Mouse (Mus musculus) midbrain, embryonic 10.5 days (tissue): ENCODE results near the gene Cog1. TPM values are rescaled to one million over a fixed set of nuclear protein-coding genes. Genes with fewer than 3 reads are reported as not detected.
A peak's percentile ranks its signal among the peaks of the same experiment; 100 is the strongest.

ENCODE experiments used
- DNase-seq: peaks from one replicate; pipeline ENCODE4 v3.0.0-alpha.2; 2017; ENCODE audit warnings: low spot score
- H3K27ac ChIP-seq: fragments of 300-500 bp; sonication (generic); replicated peaks from 2 replicates; pipeline ENCODE4 v1.5.1; 2016; ENCODE audit warnings: mild to moderate bottlenecking
- H3K27me3 ChIP-seq: fragments of 300-500 bp; sonication (generic); 2 replicates; pipeline ENCODE4 v1.6.1; 2016; ENCODE audit warnings: low read depth, mild to moderate bottlenecking; ENCODE audit not compliant: poor library complexity, severe bottlenecking
- H3K36me3 ChIP-seq: fragments of 300-500 bp; sonication (generic); 2 replicates; pipeline ENCODE4 v1.6.1; 2016; ENCODE audit warnings: mild to moderate bottlenecking, moderate library complexity
- H3K4me1 ChIP-seq: fragments of 300-500 bp; sonication (generic); 2 replicates; pipeline ENCODE4 v1.6.1; 2016
- H3K4me3 ChIP-seq: fragments of 300-500 bp; sonication (generic); 2 replicates; pipeline ENCODE4 v1.5.1; 2016; ENCODE audit warnings: mild to moderate bottlenecking, moderate library complexity
- H3K9me3 ChIP-seq: fragments of 300-500 bp; sonication (generic); replicated peaks from 2 replicates; pipeline ENCODE4 v1.6.1; 2016; ENCODE audit warnings: mild to moderate bottlenecking
- WGBS: fragments of 180-500 bp; shearing (Covaris S2); methylation state at CpG from one replicate; pipeline ENCODE4 v1.1.7; 2016; 5-methylcytosine and 5-hydroxymethylcytosine counted together
- polyA plus RNA-seq: library from polyadenylated mRNA; unstranded; fragments of >200 nt; fragmentation: Nextera tagmentation; extraction: Ambion mirVana; gene quantifications from 2 replicates; pipeline ENCODE4 v1.2.1, GENCODE M21; 2016

Gene Cog1
- polyA plus RNA-seq, 1 experiment from 2014 or later, result 23.1 TPM

DNA sequence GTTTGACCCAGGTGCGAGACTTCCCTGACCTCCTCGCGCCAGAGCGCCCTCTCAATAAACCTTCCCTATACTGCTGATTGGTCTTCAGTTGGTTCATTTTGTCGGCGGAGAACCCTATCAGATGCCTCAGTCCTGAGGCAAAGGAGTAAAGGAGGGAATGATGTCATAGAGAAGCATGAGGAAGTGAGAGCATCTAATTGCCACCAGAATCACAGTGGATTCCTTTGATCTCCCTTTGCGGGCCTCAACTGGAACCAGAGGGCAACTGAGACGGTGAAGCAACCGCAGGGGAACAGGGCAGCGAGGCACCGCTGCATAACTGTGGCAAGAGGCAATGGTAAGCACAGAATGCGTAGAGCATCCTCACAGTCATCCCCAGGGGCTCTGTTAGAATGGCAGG, 10.3 kb upstream of the Cog1 start:
- Histone ChIP-seq H3K36me3 (no peaks in the 10 kb centered on the region), H3K4me3 (no peak overlapping the region), H3K9me3 (peaks cover 10% of the 10 kb centered on the region; the same call in 1 of the 2 replicates), H3K27me3 (no peaks in the 10 kb centered on the region), H3K27ac (no peak overlapping the region), H3K4me1 (no peaks in the 10 kb centered on the region)
- no peak for DNase-seq
- WGBS, result 87% methylated on average over 12 of the region's 12 CpGs

DNA sequence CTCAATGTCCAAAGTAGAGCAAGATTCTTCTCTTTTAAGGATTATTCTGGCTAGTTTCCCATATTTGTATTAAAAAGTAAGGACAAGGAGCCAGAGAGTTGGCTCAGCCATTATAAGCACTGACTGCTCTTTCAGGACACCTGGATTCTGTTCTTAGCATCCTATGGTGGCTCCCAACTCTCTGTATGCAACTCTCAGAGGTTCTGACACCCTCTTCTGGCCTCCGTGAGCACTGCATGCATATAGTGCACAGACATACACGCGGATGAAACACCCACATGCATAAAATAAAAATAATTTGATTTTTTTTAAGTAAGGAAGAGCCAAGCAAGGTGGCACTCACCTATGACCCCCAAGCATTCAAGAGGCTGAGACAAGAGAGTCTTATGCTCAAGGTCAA, 3.8 kb upstream of the Cog1 start:
- Histone ChIP-seq H3K27me3 (peaks cover 5% of the 10 kb centered on the region; the same call in 1 of the 2 replicates), H3K4me3 (no peak overlapping the region), H3K9me3 (peaks cover 5% of the 10 kb centered on the region; the same call in 1 of the 2 replicates), H3K27ac (no peak overlapping the region), H3K36me3 (no peaks in the 10 kb centered on the region), H3K4me1 (peaks cover 19% of the 10 kb centered on the region)
- WGBS, result 82% methylated on average over 3 of the region's 3 CpGs
- DNase-seq, result no peak

DNA sequence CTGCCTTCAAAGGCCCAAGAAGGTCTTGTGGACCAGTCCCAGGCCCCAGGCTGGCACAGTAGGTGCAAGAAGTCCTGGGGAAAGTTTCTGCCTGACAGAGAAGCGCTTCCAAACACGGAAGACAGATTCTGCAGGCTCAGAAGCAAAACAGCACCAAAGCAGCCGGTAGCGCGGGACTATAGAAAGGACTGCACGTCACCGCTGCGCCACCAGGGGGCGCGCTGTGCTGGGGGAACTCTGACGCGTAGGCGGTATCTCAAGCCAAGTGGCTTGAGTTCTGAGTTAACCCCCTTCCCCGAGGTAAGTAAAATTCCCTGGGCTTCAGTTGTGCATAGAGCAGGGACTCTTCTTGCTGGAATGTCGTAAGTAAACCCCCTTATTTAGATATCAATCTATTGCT, 817 bp upstream of the Cog1 start:
- 2% methylated on average over 15 of the region's 15 CpGs for WGBS
- Histone ChIP-seq H3K27me3 (peaks cover 5% of the 10 kb centered on the region; the same call in 1 of the 2 replicates), H3K36me3 (peaks cover 16% of the 10 kb centered on the region), H3K4me1 (peaks cover 48% of the 10 kb centered on the region), H3K9me3 (peaks cover 5% of the 10 kb centered on the region; the same call in 1 of the 2 replicates), H3K4me3 (peak overlapping the region; percentile 96), H3K27ac (peak overlapping the region; percentile 10; the same call in 1 of the 2 replicates)
- peak; percentile 85 for DNase-seq

DNA sequence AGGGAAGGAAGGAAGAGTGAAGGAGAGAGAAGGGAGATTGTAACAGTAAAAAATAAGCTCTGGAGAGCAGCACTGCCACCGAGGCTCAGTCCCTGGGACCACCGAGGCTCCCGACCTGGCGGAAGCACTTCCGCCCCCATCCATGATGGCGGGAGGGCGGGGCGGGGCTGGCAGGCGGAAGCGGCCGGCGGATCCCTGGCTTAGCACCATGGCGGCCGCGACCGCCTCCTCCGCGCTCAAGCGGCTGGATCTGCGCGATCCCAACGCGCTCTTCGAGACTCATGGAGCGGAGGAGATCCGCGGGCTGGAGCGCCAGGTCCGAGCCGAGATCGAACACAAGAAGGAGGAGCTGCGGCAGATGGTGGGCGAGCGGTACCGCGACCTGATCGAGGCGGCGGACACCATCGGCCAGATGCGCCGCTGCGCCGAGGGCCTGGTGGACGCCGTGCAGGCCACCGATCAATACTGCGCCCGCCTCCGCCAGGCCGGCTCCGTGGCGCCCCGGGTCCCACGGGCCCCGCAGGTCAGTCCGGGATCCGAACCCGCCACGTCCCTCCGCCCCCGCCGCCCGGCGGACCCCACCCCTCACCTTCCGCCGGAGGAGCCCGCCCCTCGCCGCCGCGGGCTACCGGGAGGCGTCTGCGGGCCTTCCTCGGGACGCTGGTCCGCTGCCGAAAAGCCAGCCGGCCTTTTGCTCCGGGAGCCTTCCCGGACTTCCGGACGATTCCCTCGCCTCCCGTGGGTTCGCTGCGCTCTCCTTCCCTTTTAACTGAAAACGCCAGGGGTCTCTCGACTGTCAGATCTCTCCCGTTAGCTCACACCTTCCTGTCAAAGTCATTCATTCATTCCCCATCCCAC, 613 bp downstream of the Cog1 start, which contains the start of gene Slc39a11:
Gene Slc39a11, minus strand, starts transcription at position 727 of the 858 bp plus-strand sequence.
- H3K27ac ChIP-seq, result peak within 1 kb of the TSS; percentile 97
- peaks cover 31% of the 10 kb centered on the region for H3K36me3 ChIP-seq
- peaks cover 5% of the 10 kb centered on the region; the same call in 1 of the 2 replicates for H3K9me3 ChIP-seq
- peaks cover 48% of the 10 kb centered on the region for H3K4me1 ChIP-seq
- peak within 1 kb of the TSS; percentile 96 for H3K4me3 ChIP-seq
- DNase-seq, result peak; percentile 85
- under 1% methylated on average over 89 of the region's 91 CpGs for WGBS
- H3K27me3 ChIP-seq, result peaks cover 5% of the 10 kb centered on the region; the same call in 1 of the 2 replicates

DNA sequence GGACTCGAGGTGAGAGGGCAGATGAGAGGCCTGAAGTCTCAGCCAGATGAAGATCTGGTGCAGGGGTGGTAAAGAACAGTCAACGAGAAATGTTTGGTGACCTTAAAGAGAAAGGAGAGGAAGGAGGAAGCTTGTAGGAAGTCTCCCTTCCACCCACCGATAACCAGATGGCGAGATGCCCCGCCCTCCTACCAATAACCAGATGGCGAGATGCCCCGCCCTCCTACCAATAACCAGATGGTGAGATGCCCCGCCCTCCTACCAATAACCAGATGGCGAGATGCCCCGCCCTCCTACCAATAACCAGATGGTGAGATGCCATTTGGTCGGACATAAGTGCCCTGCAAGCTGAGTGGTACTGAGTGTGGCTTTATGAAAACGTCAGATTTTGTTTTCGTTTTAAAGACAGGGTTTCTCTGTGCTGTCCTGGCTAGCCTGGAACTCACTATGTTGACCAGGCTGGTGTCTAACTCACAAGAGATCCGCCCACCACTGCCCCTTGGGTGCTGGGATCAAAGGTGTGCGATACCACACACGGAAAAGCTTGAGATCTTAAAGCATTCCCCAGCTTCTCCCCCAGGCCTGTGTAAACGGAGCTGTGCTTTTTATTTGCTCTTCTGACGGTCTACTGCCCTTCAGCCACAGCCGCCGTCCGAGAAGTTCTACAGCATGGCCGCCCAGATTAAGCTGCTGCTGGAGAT, 2.4 kb downstream of the Cog1 start:
- Histone ChIP-seq H3K9me3 (no peaks in the 10 kb centered on the region), H3K4me3 (peak overlapping the region; percentile 96; the same call in 1 of the 2 replicates), H3K27me3 (peaks cover 5% of the 10 kb centered on the region; the same call in 1 of the 2 replicates), H3K4me1 (peaks cover 48% of the 10 kb centered on the region), H3K27ac (peak overlapping the region; percentile 43), H3K36me3 (peaks cover 48% of the 10 kb centered on the region)
- no peak for DNase-seq
- 71% methylated on average over 22 of the region's 22 CpGs for WGBS

DNA sequence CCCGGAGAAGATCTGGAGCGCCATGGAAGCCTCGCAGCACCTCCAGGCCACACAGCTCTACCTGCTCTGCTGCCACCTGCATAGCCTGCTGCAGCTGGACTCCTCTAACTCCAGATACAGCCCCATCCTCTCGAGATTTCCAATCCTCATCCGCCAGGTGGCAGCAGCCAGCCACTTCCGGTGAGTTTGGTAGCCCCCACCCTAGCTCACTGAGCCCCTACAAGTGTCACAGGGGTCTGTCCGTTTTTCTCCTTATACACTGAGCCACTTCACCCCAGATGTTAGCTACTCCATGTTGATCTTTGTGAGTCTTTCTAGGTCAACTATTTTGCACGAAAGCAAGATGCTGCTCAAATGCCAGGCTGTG, 2.9 kb downstream of the Cog1 start:
- no peaks in the 10 kb centered on the region for H3K9me3 ChIP-seq
- peak; percentile 61 for DNase-seq
- H3K4me1 ChIP-seq, result peaks cover 48% of the 10 kb centered on the region
- peak overlapping the region; percentile 43 for H3K27ac ChIP-seq
- WGBS, result 42% methylated on average over 8 of the region's 8 CpGs
- no peak overlapping the region for H3K4me3 ChIP-seq
- H3K27me3 ChIP-seq, result peaks cover 5% of the 10 kb centered on the region; the same call in 1 of the 2 replicates
- H3K36me3 ChIP-seq, result peaks cover 54% of the 10 kb centered on the region

DNA sequence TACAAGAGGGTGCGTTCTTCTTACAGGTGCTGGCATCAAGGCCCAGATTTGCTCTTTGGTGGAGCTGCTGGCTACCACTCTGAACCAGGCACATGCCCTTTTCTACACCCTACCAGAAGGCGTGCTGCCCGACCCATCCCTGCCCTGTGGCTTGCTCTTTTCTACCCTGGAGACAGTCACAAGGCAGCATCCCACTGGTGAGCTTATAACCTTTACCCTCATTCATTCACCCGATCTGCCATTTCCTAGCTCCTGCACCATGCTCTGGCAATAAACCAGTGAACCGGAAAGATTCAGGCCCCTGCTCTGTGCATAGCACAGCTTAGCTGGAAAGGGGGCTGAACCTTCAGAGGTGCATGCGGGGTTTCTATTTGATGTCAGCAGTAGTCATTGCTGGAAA, 3.5 kb downstream of the Cog1 start:
- peaks cover 5% of the 10 kb centered on the region; the same call in 1 of the 2 replicates for H3K27me3 ChIP-seq
- peaks cover 48% of the 10 kb centered on the region for H3K4me1 ChIP-seq
- H3K36me3 ChIP-seq, result peaks cover 60% of the 10 kb centered on the region
- H3K27ac ChIP-seq, result 0 out of 2 replicates have a peak overlapping the region, but pooled peaks have one; percentile 43
- 93% methylated on average over 6 of the region's 6 CpGs for WGBS
- no peak overlapping the region for H3K4me3 ChIP-seq
- no peak for DNase-seq
- no peaks in the 10 kb centered on the region for H3K9me3 ChIP-seq

DNA sequence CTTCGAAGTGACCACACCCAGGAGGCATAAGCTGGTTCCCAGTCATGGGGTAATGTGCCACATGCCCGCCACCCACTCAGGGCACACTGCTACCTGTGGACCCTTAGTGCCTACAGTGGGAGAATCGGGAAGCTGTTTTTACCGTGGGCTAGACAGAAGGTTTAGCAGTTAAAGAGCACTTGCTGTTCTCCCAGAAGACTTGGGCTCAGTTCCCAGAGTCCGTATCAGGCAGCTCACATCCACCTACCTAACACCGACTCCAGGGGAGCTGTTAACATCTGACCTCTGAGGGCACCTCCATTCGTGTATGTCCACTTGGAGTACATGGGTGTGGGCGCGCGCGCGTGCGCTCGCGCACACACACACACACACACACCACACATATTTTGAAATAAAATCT, 5.1 kb downstream of the Cog1 start:
- WGBS, result 94% methylated on average over 15 of the region's 15 CpGs
- DNase-seq, result no peak
- Histone ChIP-seq H3K9me3 (no peaks in the 10 kb centered on the region), H3K4me1 (peaks cover 35% of the 10 kb centered on the region), H3K27ac (no peak overlapping the region), H3K4me3 (no peak overlapping the region), H3K27me3 (no peaks in the 10 kb centered on the region), H3K36me3 (peaks cover 76% of the 10 kb centered on the region)

DNA sequence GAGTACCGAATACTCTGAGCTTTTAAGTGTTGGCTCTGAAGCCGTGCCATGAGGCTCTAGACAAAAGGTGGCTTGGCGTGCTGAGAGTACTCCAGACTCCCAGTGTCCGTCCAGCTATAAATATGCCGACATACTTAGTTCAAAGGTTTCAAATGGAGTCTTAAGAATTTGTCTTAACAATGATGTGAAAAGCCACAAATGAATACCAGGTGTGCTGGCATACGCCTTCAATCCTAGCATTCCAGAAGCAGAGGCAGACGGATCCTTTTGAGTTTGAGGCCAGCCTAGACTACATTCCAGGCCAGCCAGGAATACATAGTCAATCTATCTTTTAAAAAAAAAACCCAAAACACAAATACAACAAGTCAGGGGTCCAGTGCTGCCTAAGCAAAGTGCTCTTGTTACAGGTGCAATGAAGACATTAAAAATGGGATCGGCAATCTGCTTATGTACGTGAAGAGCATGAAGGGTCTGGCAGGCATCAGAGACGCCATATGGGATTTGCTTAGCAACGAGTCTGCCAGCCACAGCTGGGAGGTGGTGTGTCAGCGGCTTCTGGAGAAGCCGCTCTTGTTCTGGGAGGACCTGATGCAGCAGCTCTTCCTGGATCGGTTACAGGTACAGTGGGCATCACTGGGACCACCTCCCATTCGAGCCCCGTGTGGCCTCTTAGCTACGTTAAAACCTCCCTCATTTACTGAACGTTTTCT, 5.7 kb downstream of the Cog1 start:
- 88% methylated on average over 18 of the region's 18 CpGs for WGBS
- no peak for DNase-seq
- peaks cover 32% of the 10 kb centered on the region for H3K4me1 ChIP-seq

DNA sequence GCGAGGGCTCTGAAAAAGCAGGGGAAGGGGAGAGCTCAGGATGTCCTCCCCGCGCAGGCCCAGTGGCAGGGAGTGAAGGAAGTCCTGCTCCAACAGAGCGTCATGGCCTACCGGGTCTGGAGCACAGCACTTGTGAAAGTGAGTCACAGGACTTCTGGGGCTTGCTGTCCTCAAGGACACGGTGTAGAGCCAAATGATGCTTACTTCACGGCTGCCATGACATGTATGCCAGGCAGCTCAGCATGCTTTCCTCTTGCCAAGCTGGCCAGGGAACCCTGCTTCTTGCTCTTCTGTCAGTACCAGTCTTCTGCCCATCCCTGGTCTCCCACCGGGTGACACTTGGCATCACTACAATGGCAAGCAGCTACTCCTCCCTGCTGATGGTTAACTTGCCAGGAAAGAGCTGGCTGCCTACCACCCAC, 7.6 kb downstream of the Cog1 start:
- WGBS, result 91% methylated on average over 8 of the region's 8 CpGs
- DNase-seq, result no peak
- H3K27me3 ChIP-seq, result no peaks in the 10 kb centered on the region
- H3K4me3 ChIP-seq, result no peak overlapping the region
- peaks cover 16% of the 10 kb centered on the region for H3K4me1 ChIP-seq
- peaks cover 100% of the 10 kb centered on the region for H3K36me3 ChIP-seq
- H3K9me3 ChIP-seq, result no peaks in the 10 kb centered on the region
- H3K27ac ChIP-seq, result no peak overlapping the region

More for the DNA sequence above, 5.7 kb downstream of the Cog1 start:
- H3K9me3 ChIP-seq, result no peaks in the 10 kb centered on the region
- H3K27ac ChIP-seq, result no peak overlapping the region
- H3K4me3 ChIP-seq, result no peak overlapping the region
- peaks cover 82% of the 10 kb centered on the region for H3K36me3 ChIP-seq
- no peaks in the 10 kb centered on the region for H3K27me3 ChIP-seq

DNA sequence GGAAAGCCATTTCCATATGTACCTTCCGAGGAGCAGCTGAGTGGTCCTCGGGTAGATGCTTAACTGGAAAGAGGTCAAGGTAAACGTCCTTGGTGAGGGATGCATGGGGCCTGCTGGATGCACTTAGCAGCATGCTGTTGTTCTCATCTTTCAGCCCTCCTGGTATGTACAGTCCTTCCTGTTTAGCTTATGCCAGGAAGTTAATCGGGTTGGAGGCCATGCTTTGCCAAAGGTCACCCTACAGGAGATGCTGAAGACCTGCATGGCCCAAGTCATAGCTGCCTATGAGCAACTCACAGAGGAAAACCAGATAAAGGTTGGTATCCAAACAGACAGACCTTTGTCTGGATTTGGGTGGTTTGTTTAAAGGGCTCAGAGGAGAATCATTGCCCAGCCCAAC, 8.3 kb downstream of the Cog1 start:
- no peaks in the 10 kb centered on the region for H3K9me3 ChIP-seq
- H3K36me3 ChIP-seq, result peaks cover 100% of the 10 kb centered on the region
- no peak for DNase-seq
- WGBS, result 75% methylated on average over 4 of the region's 4 CpGs
- no peak overlapping the region for H3K4me3 ChIP-seq
- no peak overlapping the region for H3K27ac ChIP-seq
- H3K4me1 ChIP-seq, result peaks cover 9% of the 10 kb centered on the region
- H3K27me3 ChIP-seq, result no peaks in the 10 kb centered on the region

DNA sequence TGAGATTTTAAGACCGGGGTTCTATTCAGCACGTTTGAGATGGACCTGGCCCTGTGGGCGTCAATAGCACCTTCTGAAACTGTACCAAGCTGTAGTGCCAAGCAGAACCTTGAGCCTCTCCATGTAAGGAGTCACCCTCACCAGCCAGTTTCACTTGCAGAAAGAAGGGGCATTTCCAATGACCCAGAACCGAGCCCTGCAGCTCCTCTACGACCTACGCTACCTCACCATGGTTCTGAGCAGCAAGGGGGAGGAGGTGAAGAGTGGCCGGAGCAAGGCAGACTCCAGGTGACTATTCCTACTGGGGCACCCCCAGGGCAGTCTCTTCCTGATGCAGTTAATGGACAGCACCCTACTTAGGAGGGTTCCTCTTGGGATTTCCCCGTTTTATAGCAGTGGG, 9.3 kb downstream of the Cog1 start:
- DNase-seq, result no peak
- no peak overlapping the region for H3K27ac ChIP-seq
- 93% methylated on average over 8 of the region's 8 CpGs for WGBS
- no peaks in the 10 kb centered on the region for H3K4me1 ChIP-seq
- peaks cover 100% of the 10 kb centered on the region for H3K36me3 ChIP-seq
- H3K9me3 ChIP-seq, result no peaks in the 10 kb centered on the region
- H3K27me3 ChIP-seq, result no peaks in the 10 kb centered on the region
- no peak overlapping the region for H3K4me3 ChIP-seq
